Comparison of ENCODE assay signal across 8 mouse cellular contexts in the genomic region with DNA sequence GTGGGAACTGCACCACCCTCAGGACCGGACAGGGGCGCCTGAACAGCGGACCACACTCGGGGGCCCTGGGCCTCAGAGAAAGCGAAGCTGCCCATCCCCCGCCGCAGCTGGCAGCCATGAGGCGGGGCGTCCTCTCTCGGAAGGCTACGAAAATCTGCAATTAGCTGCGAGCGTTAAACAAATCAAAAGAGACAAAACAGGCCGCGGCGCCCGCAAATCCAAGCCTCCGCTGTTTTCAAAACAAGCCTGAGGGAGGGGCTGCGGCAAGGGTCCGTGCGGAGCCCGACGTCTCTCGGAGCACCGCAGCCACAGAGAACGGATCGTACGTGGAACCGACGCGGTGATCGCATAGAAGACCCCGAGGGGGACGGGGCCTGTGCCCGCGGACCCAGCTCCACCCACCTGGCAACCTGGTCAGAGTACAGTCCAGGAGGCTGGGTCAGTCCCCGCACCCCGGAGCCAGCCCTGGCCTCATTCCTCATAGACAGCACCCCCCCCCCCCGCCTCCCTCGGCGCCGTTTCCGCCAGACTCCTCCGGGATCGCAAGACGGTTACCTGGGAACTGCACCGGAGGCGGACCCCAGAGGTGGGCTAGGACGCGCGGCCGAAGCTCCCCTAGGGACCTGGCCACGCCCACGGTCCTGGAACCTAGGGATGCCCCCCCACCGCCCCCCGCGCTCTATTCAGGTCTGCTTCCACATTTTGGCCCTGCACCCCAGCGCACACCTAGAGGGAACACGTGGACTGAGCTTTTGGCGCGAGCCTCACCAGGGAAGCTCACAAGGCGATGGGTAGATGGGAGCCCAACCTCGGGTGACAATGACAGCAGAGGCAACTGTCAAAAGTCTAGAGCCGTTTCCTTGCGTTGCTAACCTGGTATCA. TPM values are rescaled to one million over a fixed set of nuclear protein-coding genes. Genes with fewer than 3 reads are reported as not detected.
A peak's percentile ranks its signal among the peaks of the same experiment; 100 is the strongest.
DNase-seq lines count a peak whose midpoint lies in the region; ATAC-seq and TF ChIP-seq lines count a peak whose summit lies in the region.

No protein-coding gene starts in this region.

- H3K4me3 ChIP-seq in forebrain, embryonic 15.5 days = peak overlapping the region; percentile 57
- peak overlapping the region; percentile 70 for H3K4me3 ChIP-seq in lung, adult 2 months (replicated peaks; ENCODE audit: extremely low read depth, low read depth, low read length)

- peaks cover 5% of the 10 kb centered on the region; the same call in 1 of the 2 replicates for H3K36me3 ChIP-seq in forebrain, embryonic 15.5 days

- peaks cover 89% of the 10 kb centered on the region for H3K4me1 ChIP-seq in forebrain, embryonic 15.5 days
- H3K4me1 ChIP-seq in lung, adult 2 months (ENCODE audit: control insufficient read depth, insufficient read depth, low read length) = peaks cover 40% of the 10 kb centered on the region

- no peaks in the 10 kb centered on the region for H3K27me3 ChIP-seq in forebrain, embryonic 15.5 days

- no peaks in the 10 kb centered on the region for H3K9me3 ChIP-seq in forebrain, embryonic 15.5 days

- DNase-seq in left cerebral cortex, postnatal 14 days (ENCODE audit: low spot score in 2 of 2) = peak; percentile 63 to 64
- DNase-seq in left cerebral cortex, adult 8-10 months (ENCODE audit: low spot score in 2 of 2) = no peak
- DNase-seq in brain, embryonic 14.5 days (ENCODE audit: low read depth) = peak; percentile 91
- peak; percentile 82 for DNase-seq in kidney, adult 18-20 months
- peak; percentile 62 for DNase-seq in lung, adult 2 months
- DNase-seq in retina, embryonic 14.5 days (ENCODE audit: low spot score) = peak; percentile 72
- DNase-seq in c-Kit-positive CD71-positive TER-119-positive erythroid progenitor cells, embryonic 14.5 days (ENCODE audit: low spot score) = no peak

- peak overlapping the region; percentile 98 for H3K4me2 ChIP-seq in forebrain, embryonic 15.5 days (replicated peaks)

- TF ChIP-seq CTCF in brain, embryonic 14.5 days (IDR thresholded peaks at IDR 0.05; ENCODE audit: borderline replicate concordance, extremely low read depth, insufficient read depth, insufficient read length) = 0 out of 2 replicates have a peak, but pooled peaks have one; percentile 6
- no peak for TF ChIP-seq CTCF in lung, adult 2 months (IDR thresholded peaks at IDR 0.05; ENCODE audit: insufficient read depth, low read length)

- H3K27ac ChIP-seq in forebrain, embryonic 15.5 days (replicated peaks) = peak overlapping the region; percentile 90

- intact Hi-C loops in left cerebral cortex, postnatal 14 days (cut with DNase I) = no loop called here

- ATAC-seq in forebrain, embryonic 15.5 days (replicated peaks) = peak; percentile 49

- WGBS in forebrain, embryonic 15.5 days = under 1% methylated on average over 65 of the region's 65 CpGs
- WGBS in lung, adult 2 months = under 1% methylated on average over 65 of the region's 65 CpGs

- no peak for TF ChIP-seq POLR2A in brain, embryonic 14.5 days (IDR thresholded peaks at IDR 0.05; ENCODE audit: borderline replicate concordance, extremely low read depth, insufficient read depth, insufficient read length, poor library complexity, severe bottlenecking)
- no peak for TF ChIP-seq POLR2A in lung, adult 2 months (IDR thresholded peaks at IDR 0.05; ENCODE audit: borderline replicate concordance, extremely low read depth, low read depth, low read length)

- peak overlapping the region; percentile 74 for H3K9ac ChIP-seq in forebrain, embryonic 15.5 days (replicated peaks)

RNA-seq across cellular contexts. Expression of a gene that starts 7.3 kb away (rescaled TPM):
- total RNA-seq in left cerebral cortex, postnatal 14 days (2021) = 10 to 100 TPM; 50.7 to 52.0 TPM
- 10 to 100 TPM; 42.6 to 60.9 (median 54.8) TPM for total RNA-seq in left cerebral cortex, adult 8-10 months (2022)
- 194 and 213 TPM in 2 replicates for polyA plus RNA-seq in brain, embryonic 14.5 days (2012; rRNA removed)
- polyA plus RNA-seq in forebrain, embryonic 15.5 days (2015; fragmentation: Nextera tagmentation; extraction: Ambion mirVana) = 113 and 118 TPM in 2 replicates
- 204 and 210 TPM in 2 replicates for polyA plus RNA-seq in lung, adult 2 months (2012; rRNA removed)

RNA-seq across cellular contexts. Expression of a gene that starts 23.0 kb away (rescaled TPM):
- 10 to 100 TPM; 41.3 to 42.7 TPM for total RNA-seq in left cerebral cortex, postnatal 14 days (2021)
- 10 to 100 TPM; 46.2 to 59.3 (median 50.7) TPM for total RNA-seq in left cerebral cortex, adult 8-10 months (2022)
- 134 and 196 TPM in 2 replicates for polyA plus RNA-seq in brain, embryonic 14.5 days (2012; rRNA removed)
- polyA plus RNA-seq in forebrain, embryonic 15.5 days (2015; fragmentation: Nextera tagmentation; extraction: Ambion mirVana) = 58.5 and 62.2 TPM in 2 replicates
- polyA plus RNA-seq in lung, adult 2 months (2012; rRNA removed) = 15.6 and 17.2 TPM in 2 replicates

RNA-seq across cellular contexts. Expression of a gene that starts 23.8 kb away (rescaled TPM):
- 10 to 100 TPM; 35.2 to 39.7 TPM for total RNA-seq in left cerebral cortex, postnatal 14 days (2021)
- 10 to 100 TPM; 35.8 to 40.9 (median 39.4) TPM for total RNA-seq in left cerebral cortex, adult 8-10 months (2022)
- 61.9 and 75.4 TPM in 2 replicates for polyA plus RNA-seq in brain, embryonic 14.5 days (2012; rRNA removed)
- polyA plus RNA-seq in forebrain, embryonic 15.5 days (2015; fragmentation: Nextera tagmentation; extraction: Ambion mirVana) = 42.8 and 42.9 TPM in 2 replicates
- polyA plus RNA-seq in lung, adult 2 months (2012; rRNA removed) = 13.7 and 14.0 TPM in 2 replicates

RNA-seq across cellular contexts. Expression of a gene that starts 32.8 kb away (rescaled TPM):
- total RNA-seq in left cerebral cortex, postnatal 14 days (2021) = 1 to 10 TPM; 6.7 to 8.2 TPM
- total RNA-seq in left cerebral cortex, adult 8-10 months (2022) = 10 to 100 TPM in 2 of 4 experiments, 1 to 10 TPM in 2; 9.5 to 10.6 (median 10.1) TPM
- 12.8 and 15.5 TPM in 2 replicates for polyA plus RNA-seq in brain, embryonic 14.5 days (2012; rRNA removed)
- polyA plus RNA-seq in forebrain, embryonic 15.5 days (2015; fragmentation: Nextera tagmentation; extraction: Ambion mirVana) = 5.5 and 5.8 TPM in 2 replicates
- polyA plus RNA-seq in lung, adult 2 months (2012; rRNA removed) = 28.2 and 32.2 TPM in 2 replicates

RNA-seq across cellular contexts. Expression of a gene that starts 38.1 kb away (rescaled TPM):
- 100 to 1,000 TPM; 154 to 159 TPM for total RNA-seq in left cerebral cortex, postnatal 14 days (2021)
- 100 to 1,000 TPM; 150 to 165 (median 161) TPM for total RNA-seq in left cerebral cortex, adult 8-10 months (2022)
- 129 and 168 TPM in 2 replicates for polyA plus RNA-seq in brain, embryonic 14.5 days (2012; rRNA removed)
- 79.8 and 83.6 TPM in 2 replicates for polyA plus RNA-seq in forebrain, embryonic 15.5 days (2015; fragmentation: Nextera tagmentation; extraction: Ambion mirVana)
- 153 and 372 TPM in 2 replicates for polyA plus RNA-seq in lung, adult 2 months (2012; rRNA removed)

Comparison
In these comparisons a context has a peak if more than half of its experiments do, and no peak if none do; other contexts are left out.
1. DNase-seq: peak in left cerebral cortex, postnatal 14 days (2 of 2), brain, embryonic 14.5 days (single experiment), kidney, adult 18-20 months (single experiment), lung, adult 2 months (single experiment) and retina, embryonic 14.5 days (single experiment); none in left cerebral cortex, adult 8-10 months (0 of 2) and c-Kit-positive CD71-positive TER-119-positive erythroid progenitor cells, embryonic 14.5 days (single experiment).